Mouse (Mus musculus): Measurements from ENCODE around the gene Grip2. TPM values are rescaled to one million over a fixed set of nuclear protein-coding genes. Genes with fewer than 3 reads are reported as not detected.

Grip2 gene
- polyA plus RNA-seq, 1 experiment, result not detected

GRCm38 (mm10) chr6:91712097-91712854 lies 114.8 kb downstream of the Grip2 start:
- 31% methylated on average over 4 of the region's 4 CpGs for WGBS
- TF ChIP-seq POLR2A (IDR thresholded peaks at IDR 0.05; ENCODE audit: borderline replicate concordance, control insufficient read depth, low read depth, low read length) (no peak), CTCF (IDR thresholded peaks at IDR 0.05; ENCODE audit: control insufficient read depth, insufficient read depth, low read length) (no peak)

More at GRCm38 (mm10) chr6:91712097-91712854, 114.8 kb downstream of the Grip2 start:
- peaks cover 15% of the 10 kb centered on the region for H3K4me1 ChIP-seq (ENCODE audit: control insufficient read depth, insufficient read depth, low read length)
- no peak overlapping the region for H3K4me3 ChIP-seq (replicated peaks; ENCODE audit: control insufficient read depth, low read depth, low read length)
- H3K27ac ChIP-seq (ENCODE audit: control insufficient read depth, insufficient read depth, low read depth, low read length, poor library complexity), result peak overlapping the region; percentile 90

Other genes starting within 250 kb of the Grip2 start
- gene Slc6a6, start 143.2 kb downstream of the Grip2 start, polyA plus RNA-seq (2011; ENCODE audit: insufficient read depth, insufficient read length, low replicate concordance, missing spikeins), result 18.5 and 36.3 TPM in 2 replicates
- 25.3 and 25.8 TPM in 2 replicates for gene Ccdc174, start 50.8 kb upstream of the Grip2 start, polyA plus RNA-seq (2011; ENCODE audit: insufficient read depth, insufficient read length, low replicate concordance, missing spikeins)
- 0.36 TPM in 1 of 2 replicates, not detected in the other for gene 4930590J08Rik, start 75.6 kb upstream of the Grip2 start, polyA plus RNA-seq (2011; ENCODE audit: insufficient read depth, insufficient read length, low replicate concordance, missing spikeins)
- 1.1 and 3.7 TPM in 2 replicates for gene Fgd5, start 151.6 kb upstream of the Grip2 start, polyA plus RNA-seq (2011; ENCODE audit: insufficient read depth, insufficient read length, low replicate concordance, missing spikeins)

All from bone marrow, adult 2 months (tissue).